In genomic region chr19:5727701-5728100, GRCm38 (mm10) we compare ENCODE assay signal across 8 mouse cellular contexts. TPM values are rescaled to one million over a fixed set of nuclear protein-coding genes. Genes with fewer than 3 reads are reported as not detected.
DNase-seq lines count a peak whose midpoint lies in the region; ATAC-seq and TF ChIP-seq lines count a peak whose summit lies in the region.

No protein-coding gene starts in this region.

- peaks cover 24% of the 10 kb centered on the region for H3K36me3 ChIP-seq in heart, embryonic 13.5 days
- peaks cover 9% of the 10 kb centered on the region; the same call in 1 of the 2 replicates for H3K36me3 ChIP-seq in kidney, embryonic 16.5 days (ENCODE audit: insufficient read depth, low read length)
- peaks cover 6% of the 10 kb centered on the region for H3K36me3 ChIP-seq in liver, embryonic 11.5 days (ENCODE audit: control insufficient read depth, insufficient read depth, low read length)

- peaks cover 14% of the 10 kb centered on the region for H3K4me1 ChIP-seq in bone marrow, adult 2 months (ENCODE audit: control insufficient read depth, insufficient read depth, low read length)
- H3K4me1 ChIP-seq in heart, embryonic 13.5 days = peaks cover 80% of the 10 kb centered on the region
- peaks cover 71% of the 10 kb centered on the region for H3K4me1 ChIP-seq in kidney, embryonic 16.5 days (ENCODE audit: insufficient read depth, low read length)
- H3K4me1 ChIP-seq in liver, embryonic 11.5 days (replicated peaks; ENCODE audit: control insufficient read depth, insufficient read depth, low read length) = peaks cover 74% of the 10 kb centered on the region

- WGBS in bone marrow, adult 2 months = under 1% methylated on average over 14 of the region's 14 CpGs
- 6% methylated on average over 14 of the region's 14 CpGs for WGBS in heart, embryonic 13.5 days
- 2% methylated on average over 14 of the region's 14 CpGs for WGBS in kidney, embryonic 16.5 days
- WGBS in liver, embryonic 11.5 days = 3% methylated on average over 14 of the region's 14 CpGs

- TF ChIP-seq CTCF in bone marrow, adult 2 months (IDR thresholded peaks at IDR 0.05; ENCODE audit: control insufficient read depth, insufficient read depth, low read length) = peak; percentile 100

- H3K9me3 ChIP-seq in heart, embryonic 13.5 days = no peaks in the 10 kb centered on the region
- no peaks in the 10 kb centered on the region for H3K9me3 ChIP-seq in kidney, embryonic 16.5 days (ENCODE audit: low read length)
- no peaks in the 10 kb centered on the region for H3K9me3 ChIP-seq in liver, embryonic 11.5 days (ENCODE audit: control insufficient read depth, low read length)

- peak overlapping the region; percentile 98 for H3K4me2 ChIP-seq in heart, embryonic 13.5 days
- peak overlapping the region; percentile 85 for H3K4me2 ChIP-seq in kidney, embryonic 16.5 days (replicated peaks; ENCODE audit: low read depth, low read length)
- H3K4me2 ChIP-seq in liver, embryonic 11.5 days = peak overlapping the region; percentile 94

- peak overlapping the region; percentile 83 for H3K4me3 ChIP-seq in bone marrow, adult 2 months (replicated peaks; ENCODE audit: control insufficient read depth, low read depth, low read length)
- peak overlapping the region; percentile 96 for H3K4me3 ChIP-seq in heart, embryonic 13.5 days
- H3K4me3 ChIP-seq in kidney, embryonic 16.5 days (ENCODE audit: low read length) = peak overlapping the region; percentile 97
- peak overlapping the region; percentile 83 for H3K4me3 ChIP-seq in liver, embryonic 11.5 days (ENCODE audit: low read depth, low read length)

- H3K27me3 ChIP-seq in heart, embryonic 13.5 days (replicated peaks) = no peaks in the 10 kb centered on the region
- no peaks in the 10 kb centered on the region for H3K27me3 ChIP-seq in kidney, embryonic 16.5 days (ENCODE audit: insufficient read depth, low read length)
- H3K27me3 ChIP-seq in liver, embryonic 11.5 days (replicated peaks; ENCODE audit: control insufficient read depth, insufficient read depth, low read length) = no peaks in the 10 kb centered on the region

- no peak for TF ChIP-seq POLR2A in bone marrow, adult 2 months (IDR thresholded peaks at IDR 0.05; ENCODE audit: borderline replicate concordance, control insufficient read depth, low read depth, low read length)

- H3K27ac ChIP-seq in bone marrow, adult 2 months (ENCODE audit: control insufficient read depth, insufficient read depth, low read depth, low read length, poor library complexity) = peak overlapping the region; percentile 97
- peak overlapping the region; percentile 98 for H3K27ac ChIP-seq in heart, embryonic 13.5 days (replicated peaks)
- H3K27ac ChIP-seq in kidney, embryonic 16.5 days (ENCODE audit: low read length) = peak overlapping the region; percentile 64; the same call in 1 of the 2 replicates
- peak overlapping the region; percentile 95 for H3K27ac ChIP-seq in liver, embryonic 11.5 days (ENCODE audit: low read depth, low read length)

- peak; percentile 95 for DNase-seq in 3T3-L1 (ENCODE audit: low read depth, low spot score)
- DNase-seq in liver, embryonic 11.5 days (ENCODE audit: low spot score) = peak; percentile 85
- peak; percentile 89 to 95 for DNase-seq in spleen, postnatal 14 days (ENCODE audit: low spot score in 2 of 2)

- H3K9ac ChIP-seq in heart, embryonic 13.5 days = peak overlapping the region; percentile 98
- H3K9ac ChIP-seq in kidney, embryonic 16.5 days (replicated peaks; ENCODE audit: low read length) = peak overlapping the region; percentile 62
- H3K9ac ChIP-seq in liver, embryonic 11.5 days (ENCODE audit: low read depth, low read length) = peak overlapping the region; percentile 84

- peak; percentile 20 for ATAC-seq in erythroblast, adult 5-6 weeks (replicated peaks; ENCODE audit: low FRiP score, poor library complexity, severe bottlenecking)
- ATAC-seq in heart, embryonic 13.5 days (ENCODE audit: extremely low read depth, insufficient number of reproducible peaks, low FRiP score, low TSS enrichment) = no peak
- no peak for ATAC-seq in kidney, embryonic 16.5 days (ENCODE audit: low FRiP score, low TSS enrichment)
- ATAC-seq in liver, embryonic 11.5 days (replicated peaks; ENCODE audit: low FRiP score) = no peak
- peak; percentile 14 for ATAC-seq in monocyte, adult 5-6 weeks (replicated peaks; ENCODE audit: insufficient number of reproducible peaks, low FRiP score, low TSS enrichment, poor library complexity, severe bottlenecking)

RNA-seq across cellular contexts. Expression of gene Ehbp1l1, which starts 1.6 kb away (rescaled TPM):
- 130 and 224 TPM in 2 replicates for polyA plus RNA-seq in bone marrow, adult 2 months (2011; ENCODE audit: insufficient read depth, insufficient read length, low replicate concordance, missing spikeins)
- 27.5 and 57.9 TPM in 2 replicates for total RNA-seq in erythroblast, adult 5-6 weeks (2015; ENCODE audit: low replicate concordance)
- 236 and 446 TPM in 2 replicates for total RNA-seq in erythroblast, adult 5-6 weeks (2017; ENCODE audit: low replicate concordance)
- polyA plus RNA-seq in heart, embryonic 13.5 days (2015; fragmentation: Nextera tagmentation; extraction: Ambion mirVana) = 85.9 and 96.8 TPM in 2 replicates
- polyA plus RNA-seq in kidney, embryonic 16.5 days (2015; fragmentation: Nextera tagmentation; extraction: Ambion mirVana) = 19.5 and 25.0 TPM in 2 replicates
- polyA plus RNA-seq in liver, embryonic 11.5 days (2014; fragmentation: Nextera tagmentation; extraction: Ambion mirVana) = 64.9 and 67.1 TPM in 2 replicates
- 141 to 192 TPM (median 174 TPM) in 3 replicates for total RNA-seq in monocyte, adult 5-6 weeks (2017)

RNA-seq across cellular contexts. Expression of gene Fam89b, which starts 1.8 kb away (rescaled TPM):
- polyA plus RNA-seq in bone marrow, adult 2 months (2011; ENCODE audit: insufficient read depth, insufficient read length, low replicate concordance, missing spikeins) = 33.5 and 37.8 TPM in 2 replicates
- total RNA-seq in erythroblast, adult 5-6 weeks (2015; ENCODE audit: low replicate concordance) = 11.5 and 30.4 TPM in 2 replicates
- total RNA-seq in erythroblast, adult 5-6 weeks (2017; ENCODE audit: low replicate concordance) = 8.5 and 10.5 TPM in 2 replicates
- polyA plus RNA-seq in heart, embryonic 13.5 days (2015; fragmentation: Nextera tagmentation; extraction: Ambion mirVana) = 79.7 and 82.6 TPM in 2 replicates
- polyA plus RNA-seq in kidney, embryonic 16.5 days (2015; fragmentation: Nextera tagmentation; extraction: Ambion mirVana) = 93.4 and 97.9 TPM in 2 replicates
- 47.5 and 49.8 TPM in 2 replicates for polyA plus RNA-seq in liver, embryonic 11.5 days (2014; fragmentation: Nextera tagmentation; extraction: Ambion mirVana)
- 33.1 to 54.4 TPM (median 45.1 TPM) in 3 replicates for total RNA-seq in monocyte, adult 5-6 weeks (2017)

RNA-seq across cellular contexts. Expression of gene Ltbp3, which starts 13.0 kb away (rescaled TPM):
- 10.5 and 13.4 TPM in 2 replicates for polyA plus RNA-seq in bone marrow, adult 2 months (2011; ENCODE audit: insufficient read depth, insufficient read length, low replicate concordance, missing spikeins)
- 0.63 TPM in 1 of 2 replicates, not detected in the other for total RNA-seq in erythroblast, adult 5-6 weeks (2015; ENCODE audit: low replicate concordance)
- total RNA-seq in erythroblast, adult 5-6 weeks (2017; ENCODE audit: low replicate concordance) = 0.68 TPM in 1 of 2 replicates, not detected in the other
- 22.5 and 24.7 TPM in 2 replicates for polyA plus RNA-seq in heart, embryonic 13.5 days (2015; fragmentation: Nextera tagmentation; extraction: Ambion mirVana)
- 18.1 and 21.5 TPM in 2 replicates for polyA plus RNA-seq in kidney, embryonic 16.5 days (2015; fragmentation: Nextera tagmentation; extraction: Ambion mirVana)
- polyA plus RNA-seq in liver, embryonic 11.5 days (2014; fragmentation: Nextera tagmentation; extraction: Ambion mirVana) = 4.1 and 4.6 TPM in 2 replicates
- 1.2 to 9.7 TPM (median 2.2 TPM) in 3 replicates for total RNA-seq in monocyte, adult 5-6 weeks (2017)

RNA-seq across cellular contexts. Expression of gene Kcnk7, which starts 23.5 kb away (rescaled TPM):
- not detected in 2 replicates for polyA plus RNA-seq in bone marrow, adult 2 months (2011; ENCODE audit: insufficient read depth, insufficient read length, low replicate concordance, missing spikeins)
- not detected in 2 replicates for total RNA-seq in erythroblast, adult 5-6 weeks (2015; ENCODE audit: low replicate concordance)
- total RNA-seq in erythroblast, adult 5-6 weeks (2017; ENCODE audit: low replicate concordance) = not detected in 2 replicates
- 0.29 TPM in 1 of 2 replicates, not detected in the other for polyA plus RNA-seq in heart, embryonic 13.5 days (2015; fragmentation: Nextera tagmentation; extraction: Ambion mirVana)
- 0.15 and 0.23 TPM in 2 replicates for polyA plus RNA-seq in kidney, embryonic 16.5 days (2015; fragmentation: Nextera tagmentation; extraction: Ambion mirVana)
- 0.14 TPM in 1 of 2 replicates, not detected in the other for polyA plus RNA-seq in liver, embryonic 11.5 days (2014; fragmentation: Nextera tagmentation; extraction: Ambion mirVana)
- total RNA-seq in monocyte, adult 5-6 weeks (2017) = 1.3 TPM in 2 of 3 replicates, not detected in the other

RNA-seq across cellular contexts. Expression of gene Pcnx3, which starts 39.0 kb away (rescaled TPM):
- polyA plus RNA-seq in bone marrow, adult 2 months (2011; ENCODE audit: insufficient read depth, insufficient read length, low replicate concordance, missing spikeins) = 43.5 and 99.7 TPM in 2 replicates
- total RNA-seq in erythroblast, adult 5-6 weeks (2015; ENCODE audit: low replicate concordance) = 10.7 and 16.3 TPM in 2 replicates
- total RNA-seq in erythroblast, adult 5-6 weeks (2017; ENCODE audit: low replicate concordance) = 14.8 and 20.3 TPM in 2 replicates
- 13.6 and 14.9 TPM in 2 replicates for polyA plus RNA-seq in heart, embryonic 13.5 days (2015; fragmentation: Nextera tagmentation; extraction: Ambion mirVana)
- 27.0 and 28.1 TPM in 2 replicates for polyA plus RNA-seq in kidney, embryonic 16.5 days (2015; fragmentation: Nextera tagmentation; extraction: Ambion mirVana)
- 22.5 and 25.0 TPM in 2 replicates for polyA plus RNA-seq in liver, embryonic 11.5 days (2014; fragmentation: Nextera tagmentation; extraction: Ambion mirVana)
- total RNA-seq in monocyte, adult 5-6 weeks (2017) = 13.3 to 41.9 TPM (median 22.3 TPM) in 3 replicates

Comparison
In these comparisons a context has a peak if more than half of its experiments do, and no peak if none do; other contexts are left out.
1. ATAC-seq: peak in erythroblast, adult 5-6 weeks (single experiment) and monocyte, adult 5-6 weeks (single experiment); none in heart, embryonic 13.5 days (single experiment), kidney, embryonic 16.5 days (single experiment) and liver, embryonic 11.5 days (single experiment).
2. Peak in every context shown above with its lines, with median percentiles within 50 percentile points of each other: DNase-seq, H3K27ac ChIP-seq, H3K4me3 ChIP-seq, H3K4me2 ChIP-seq and H3K9ac ChIP-seq.